ENCODE assay signal across 9 mouse cellular contexts in genomic region chr16:50380682-50381350, GRCm38 (mm10). TPM values are rescaled to one million over a fixed set of nuclear protein-coding genes. Genes with fewer than 3 reads are reported as not detected.
DNase-seq lines count a peak whose midpoint lies in the region; ATAC-seq and TF ChIP-seq lines count a peak whose summit lies in the region.
"Had no signal": no experiment of that assay in that cellular context is flagged by ENCODE, and none has a peak within 500 bp of the region (broad histone marks: within the 10 kb centered on the region; RNA-seq: fewer than 3 reads in every experiment).

No protein-coding gene starts in this region.

- no peaks in the 10 kb centered on the region for H3K36me3 ChIP-seq in intestine, postnatal 0 days (ENCODE audit: control insufficient read depth, insufficient read depth)

- no peaks in the 10 kb centered on the region for H3K9me3 ChIP-seq in intestine, postnatal 0 days (ENCODE audit: control insufficient read depth)

- intact Hi-C loops in left cerebral cortex, postnatal 25 days (cut with DNase I), result loop anchor here (1.0 to 5.0 kb wide), 3 partner anchors 49 to 355 kb away; no protein-coding TSS in a partner anchor

- 42% methylated on average over 10 of the region's 10 CpGs for WGBS in intestine, postnatal 0 days

- TF ChIP-seq CTCF in intestine, postnatal 0 days (IDR thresholded peaks at IDR 0.05; ENCODE audit: low read depth), result peak; percentile 68

- no peak overlapping the region for H3K27ac ChIP-seq in intestine, postnatal 0 days (ENCODE audit: low read depth, low read length)
- H3K27ac ChIP-seq: macrophage had no signal

- H3K27me3 ChIP-seq in intestine, postnatal 0 days (replicated peaks; ENCODE audit: control insufficient read depth, insufficient read depth, low read length), result no peaks in the 10 kb centered on the region

- no peak overlapping the region for H3K4me3 ChIP-seq in intestine, postnatal 0 days (ENCODE audit: low read depth, low read length)

- no peaks in the 10 kb centered on the region for H3K4me1 ChIP-seq in intestine, postnatal 0 days (replicated peaks; ENCODE audit: control insufficient read depth, insufficient read depth, low read length)

- peak overlapping the region; percentile 25 for H3K4me2 ChIP-seq in intestine, postnatal 0 days (replicated peaks; ENCODE audit: low read depth)

- H3K9ac ChIP-seq in intestine, postnatal 0 days (ENCODE audit: low read depth, low read length), result no peak overlapping the region

- peak; percentile 100 for ATAC-seq in common myeloid progenitor, adult 5-6 weeks (replicated peaks; ENCODE audit: low read depth, poor library complexity, severe bottlenecking)
- ATAC-seq in intestine, postnatal 0 days, result no peak
- ATAC-seq in megakaryocyte-erythroid progenitor cell, adult 5-6 weeks (replicated peaks; ENCODE audit: low FRiP score, low TSS enrichment, poor library complexity, severe bottlenecking), result peak; percentile 100

- peak; percentile 59 to 64 for DNase-seq in adrenal gland, adult 18-20 months (ENCODE audit: low spot score in 2 of 2)
- peak; percentile 95 for DNase-seq in heart, adult 11 months
- DNase-seq in left cerebral cortex, postnatal 25 days (ENCODE audit: low spot score in 2 of 2), result peak; percentile 84 to 89
- peak; percentile 78 for DNase-seq in right cerebral cortex, postnatal 4 days
- no peak for DNase-seq in MN1 (ENCODE audit: low spot score)

RNA-seq across cellular contexts. Expression of gene Bbx, which starts 51.4 kb away (rescaled TPM):
- total RNA-seq in adrenal gland, adult 18-20 months (2021), result 10 to 100 TPM; 26.6 to 32.8 TPM
- 42.9 and 43.7 TPM in 2 replicates for total RNA-seq in common myeloid progenitor, adult 5-6 weeks (2017)
- polyA plus RNA-seq in intestine, postnatal 0 days (2015; fragmentation: Nextera tagmentation; extraction: Ambion mirVana), result 14.6 and 17.8 TPM in 2 replicates
- total RNA-seq in left cerebral cortex, postnatal 25 days (2021), result 10 to 100 TPM; 17.1 to 20.0 TPM
- total RNA-seq in megakaryocyte-erythroid progenitor cell, adult 5-6 weeks (2014; fragmentation: Nextera tagmentation), result 9.6 and 10.6 TPM in 2 replicates
- 19.1 and 19.5 TPM in 2 replicates for total RNA-seq in megakaryocyte-erythroid progenitor cell, adult 5-6 weeks (2017)
